Mouse (Mus musculus) kidney, embryonic 14.5 days (tissue): ENCODE measurements around the gene Neurl2. TPM values are rescaled to one million over a fixed set of nuclear protein-coding genes. Genes with fewer than 3 reads are reported as not detected.
"Not testable (repeated sequence)": the region's sequence is repeated elsewhere in the genome, so short reads cannot be mapped to it uniquely, and the experiment has no call there.

ENCODE experiments used
- ATAC-seq: fragments of 200-750 bp; cut with Nextera tagmentation; 2 replicates; pipeline ENCODE4 v1.8.0; 2017; ENCODE audit warnings: moderate number of reproducible peaks, mild to moderate bottlenecking, moderate TSS enrichment, moderate library complexity; ENCODE audit not compliant: low FRiP score, low TSS enrichment
- H3K27ac ChIP-seq: fragments of 300-500 bp; sonication (generic); 2 replicates; pipeline ENCODE4 v1.5.1; 2014; ENCODE audit warnings: low read depth, mild to moderate bottlenecking, low read length, moderate library complexity, mixed read lengths
- H3K27me3 ChIP-seq: fragments of 300-500 bp; sonication (generic); 2 replicates; pipeline ENCODE4 v1.6.1; 2014; ENCODE audit warnings: mild to moderate bottlenecking, low read length; ENCODE audit not compliant: control insufficient read depth, insufficient read depth
- H3K36me3 ChIP-seq: fragments of 300-500 bp; sonication (generic); 2 replicates; pipeline ENCODE4 v1.6.1; 2014; ENCODE audit warnings: low read length, mixed read lengths; ENCODE audit not compliant: control insufficient read depth, insufficient read depth
- H3K4me1 ChIP-seq: fragments of 300-500 bp; sonication (generic); 2 replicates; pipeline ENCODE4 v1.6.1; 2014; ENCODE audit warnings: low read length, mixed read lengths; ENCODE audit not compliant: control insufficient read depth, insufficient read depth
- H3K4me2 ChIP-seq: fragments of 300-500 bp; sonication (generic); replicated peaks from 2 replicates; pipeline ENCODE4 v1.6.1; 2014; ENCODE audit warnings: low read depth, mild to moderate bottlenecking, low read length
- H3K4me3 ChIP-seq: fragments of 300-500 bp; sonication (generic); 2 replicates; pipeline ENCODE4 v1.5.1; 2014; ENCODE audit warnings: mild to moderate bottlenecking, low read length
- H3K9ac ChIP-seq: fragments of 300-500 bp; sonication (generic); 2 replicates; pipeline ENCODE4 v1.6.1; 2014; ENCODE audit warnings: low read depth, mild to moderate bottlenecking, low read length, moderate library complexity
- H3K9me3 ChIP-seq: fragments of 300-500 bp; sonication (generic); 2 replicates; pipeline ENCODE4 v1.6.1; 2016; ENCODE audit warnings: low read length; ENCODE audit not compliant: control insufficient read depth
- WGBS: fragments of 180-500 bp; shearing (Covaris S2); extraction: QIAGEN DNeasy Blood & Tissue Kit; methylation state at CpG from one replicate; pipeline ENCODE4 v1.1.7; 2014; 5-methylcytosine and 5-hydroxymethylcytosine counted together
- polyA plus RNA-seq: library from polyadenylated mRNA; unstranded; fragments of >200 nt; fragmentation: Nextera tagmentation; extraction: Ambion mirVana; gene quantifications from 2 replicates; pipeline ENCODE4 v1.2.1, GENCODE M21; 2014

Neurl2 gene
- polyA plus RNA-seq: 6.0 and 6.6 TPM in 2 replicates

- peak within 1 kb of the TSS; percentile 83 for H3K27ac ChIP-seq
- H3K4me1 ChIP-seq: peaks cover 11% of the 10 kb centered on the region
- under 1% methylated on average over 31 of the region's 31 CpGs for WGBS
- H3K36me3 ChIP-seq: peaks cover 27% of the 10 kb centered on the region
- H3K9me3 ChIP-seq: no peaks in the 10 kb centered on the region
- H3K9ac ChIP-seq: peak within 1 kb of the TSS; percentile 63
- H3K4me3 ChIP-seq: peak within 1 kb of the TSS; percentile 63
- no peaks in the 10 kb centered on the region for H3K27me3 ChIP-seq
- peak; percentile 68 for ATAC-seq
- H3K4me2 ChIP-seq: peak within 1 kb of the TSS; percentile 95
These were observed at the start of gene Neurl2 for GRCm38 (mm10) chr2:164833314-164833959. TSS of gene Neurl2 (minus strand) at chr2:164833456.

DNA sequence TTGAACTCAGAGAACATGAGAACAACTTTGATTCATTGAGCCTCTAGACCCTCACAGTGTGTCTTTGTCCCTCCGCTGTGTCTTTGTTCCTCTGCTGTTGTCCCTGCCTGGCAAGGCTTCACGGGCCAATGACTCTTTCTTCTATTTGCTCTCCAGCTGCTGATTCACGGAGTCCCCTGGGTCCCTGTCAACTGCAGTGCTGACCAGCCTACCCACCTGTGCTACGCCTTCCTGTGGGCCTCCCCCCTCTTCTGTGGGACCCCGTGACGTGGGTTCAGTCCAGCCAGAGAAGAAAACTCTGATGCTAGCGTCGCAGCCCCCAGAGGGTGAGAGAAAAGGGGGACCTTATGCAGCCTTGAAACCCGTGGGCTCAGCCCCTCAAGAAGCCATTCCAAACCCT lies 49.4 kb upstream of the Neurl2 start:
- no peak for ATAC-seq
- 52% methylated on average over 9 of the region's 9 CpGs for WGBS
- no peaks in the 10 kb centered on the region for H3K27me3 ChIP-seq
- peaks cover 41% of the 10 kb centered on the region for H3K36me3 ChIP-seq
- no peaks in the 10 kb centered on the region for H3K9me3 ChIP-seq
- no peak overlapping the region for H3K9ac ChIP-seq
- no peak overlapping the region for H3K4me3 ChIP-seq
- H3K4me2 ChIP-seq: no peak overlapping the region
- 0 out of 2 replicates have a peak overlapping the region, but pooled peaks have one; percentile 17 for H3K27ac ChIP-seq
- peaks cover 15% of the 10 kb centered on the region; the same call in 1 of the 2 replicates for H3K4me1 ChIP-seq

DNA sequence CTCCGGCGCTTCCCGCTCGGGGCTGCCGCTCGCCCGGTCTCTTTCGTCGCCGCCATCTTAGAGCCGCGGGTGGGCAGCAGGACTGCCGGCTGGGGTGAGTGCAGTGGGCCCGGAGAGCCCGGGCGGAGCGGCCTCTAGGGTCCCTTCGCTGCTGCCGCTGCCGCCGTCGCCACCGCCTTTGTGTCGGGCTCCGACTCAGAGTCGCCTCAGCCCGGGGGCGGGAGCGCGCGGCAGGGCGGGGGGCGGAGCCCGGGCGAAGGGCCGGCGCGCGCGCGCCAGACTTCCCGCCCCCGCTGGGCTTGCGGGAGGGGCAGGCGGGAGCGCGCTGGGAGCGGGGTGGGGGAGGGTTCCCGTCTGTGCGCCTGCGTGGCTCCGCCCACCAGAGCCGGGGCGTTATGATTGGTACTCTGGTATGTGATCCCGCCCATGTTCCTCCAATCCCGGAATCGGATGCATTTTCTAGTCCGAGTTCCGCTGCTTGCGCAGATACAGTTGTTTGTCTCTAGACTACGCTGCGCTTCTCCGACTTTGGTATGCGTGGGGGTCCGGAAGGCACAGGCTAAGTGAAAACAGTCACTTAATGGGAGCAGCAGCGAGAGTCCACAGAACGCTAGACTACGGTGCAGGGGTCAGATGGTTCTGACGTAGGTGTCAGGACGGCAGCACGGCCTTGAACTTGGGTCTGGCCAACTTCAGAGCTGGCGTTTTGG lies 46.5 kb upstream of the Neurl2 start:
- H3K27me3 ChIP-seq: no peaks in the 10 kb centered on the region
- H3K27ac ChIP-seq: peak overlapping the region; percentile 100
- peak overlapping the region; percentile 94 for H3K4me2 ChIP-seq
- peaks cover 18% of the 10 kb centered on the region for H3K4me1 ChIP-seq
- H3K4me3 ChIP-seq: peak overlapping the region; percentile 96
- peaks cover 15% of the 10 kb centered on the region for H3K36me3 ChIP-seq
- H3K9me3 ChIP-seq: no peaks in the 10 kb centered on the region
- peak overlapping the region; percentile 100 for H3K9ac ChIP-seq
- WGBS: under 1% methylated on average over 69 of the region's 72 CpGs
- ATAC-seq: peak; percentile 83

DNA sequence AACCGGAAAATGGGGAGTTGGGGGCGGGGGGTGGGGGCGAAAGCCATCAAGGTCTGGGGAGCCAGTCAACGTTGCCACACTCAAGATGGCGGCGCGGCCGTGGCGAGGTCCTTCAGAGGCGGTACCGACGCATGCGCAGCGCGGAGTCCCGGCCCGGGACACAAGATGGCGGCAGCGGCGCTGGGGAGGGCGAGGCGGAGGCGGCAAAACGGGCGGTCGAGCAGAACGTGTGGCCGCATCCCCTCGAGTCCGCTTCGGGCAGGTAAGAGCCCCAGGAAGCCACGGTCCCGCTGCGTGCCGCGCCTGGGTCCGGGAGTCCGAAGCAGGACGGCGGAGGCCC lies 45.9 kb upstream of the Neurl2 start, which contains the start of gene Pcif1:
Gene Pcif1, plus strand, starts transcription at position 77 of the 340 bp plus-strand sequence.
- Histone ChIP-seq H3K9me3 (no peaks in the 10 kb centered on the region), H3K27ac (peak within 1 kb of the TSS; percentile 100), H3K4me2 (peak within 1 kb of the TSS; percentile 94), H3K4me1 (peaks cover 23% of the 10 kb centered on the region), H3K36me3 (peaks cover 12% of the 10 kb centered on the region), H3K9ac (peak within 1 kb of the TSS; percentile 100), H3K4me3 (peak within 1 kb of the TSS; percentile 96), H3K27me3 (no peaks in the 10 kb centered on the region)
- under 1% methylated on average over 40 of the region's 40 CpGs for WGBS
- peak; percentile 75 for ATAC-seq

GRCm38 (mm10) chr2:164878509-164879227 lies 45.4 kb upstream of the Neurl2 start:
- H3K9ac ChIP-seq: peak overlapping the region; percentile 100
- under 1% methylated on average over 28 of the region's 28 CpGs for WGBS

DNA sequence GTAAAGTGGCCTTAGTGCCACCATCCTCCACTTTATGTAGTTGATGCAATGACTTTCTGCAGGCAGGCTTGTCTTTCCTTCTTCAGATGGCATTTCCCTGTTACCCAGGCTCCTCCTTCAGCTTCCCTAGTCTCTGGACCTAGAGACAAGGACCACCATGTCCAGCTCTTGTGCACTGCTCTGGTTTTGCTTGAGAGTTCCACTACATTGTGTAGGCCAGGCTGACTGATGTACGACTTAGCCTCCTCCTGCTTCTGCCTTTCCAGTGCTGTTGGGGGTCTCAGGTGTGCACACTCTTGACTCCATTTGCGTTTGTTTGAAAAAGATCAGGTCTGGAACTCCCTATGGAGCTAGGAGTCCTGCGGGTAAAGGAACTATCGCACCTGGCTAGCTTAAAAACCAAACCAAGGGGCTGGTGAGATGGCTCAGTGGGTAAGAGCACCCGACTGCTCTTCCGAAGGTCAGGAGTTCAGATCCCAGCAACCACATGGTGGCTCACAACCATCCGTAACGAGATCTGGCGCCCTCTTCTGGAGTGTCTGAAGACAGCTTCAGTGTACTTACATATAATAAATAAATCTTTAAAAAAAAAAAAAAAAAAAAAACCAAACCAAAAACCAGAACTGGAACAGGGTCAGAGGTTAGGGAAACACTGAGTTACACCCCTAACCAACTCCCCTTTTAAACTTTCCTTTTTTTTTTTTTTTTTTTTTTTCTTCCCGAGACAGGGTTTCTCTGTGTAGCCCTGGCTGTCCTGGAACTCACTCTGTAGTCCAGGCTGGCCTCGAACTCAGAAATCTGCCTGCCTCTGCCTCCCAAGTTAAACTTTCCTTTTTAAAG lies 44.3 kb upstream of the Neurl2 start:
- not testable (repeated sequence) for H3K9ac ChIP-seq, ATAC-seq, H3K27ac ChIP-seq, H3K36me3 ChIP-seq, H3K9me3 ChIP-seq, H3K27me3 ChIP-seq
- WGBS: 75% methylated on average over 10 of the region's 11 CpGs
- Histone ChIP-seq H3K4me1 (peaks cover 30% of the 10 kb centered on the region), H3K4me2 (peak overlapping the region; percentile 94), H3K4me3 (peak overlapping the region; percentile 96)

More at GRCm38 (mm10) chr2:164878509-164879227, 45.4 kb upstream of the Neurl2 start:
- H3K4me3 ChIP-seq: peak overlapping the region; percentile 96
- peak overlapping the region; percentile 94 for H3K4me2 ChIP-seq
- peaks cover 7% of the 10 kb centered on the region; the same call in 1 of the 2 replicates for H3K36me3 ChIP-seq
- H3K4me1 ChIP-seq: peaks cover 28% of the 10 kb centered on the region
- peak; percentile 29 for ATAC-seq
- no peaks in the 10 kb centered on the region for H3K9me3 ChIP-seq
- peak overlapping the region; percentile 100 for H3K27ac ChIP-seq
- no peaks in the 10 kb centered on the region for H3K27me3 ChIP-seq

GRCm38 (mm10) chr2:164875648-164876047 lies 42.4 kb upstream of the Neurl2 start:
- H3K27me3 ChIP-seq, ATAC-seq, H3K9ac ChIP-seq, H3K36me3 ChIP-seq, H3K9me3 ChIP-seq, H3K4me2 ChIP-seq, H3K4me3 ChIP-seq: not testable (repeated sequence)
- Histone ChIP-seq H3K4me1 (peaks cover 26% of the 10 kb centered on the region), H3K27ac (peak overlapping the region; percentile 79; the same call in 1 of the 2 replicates)
- 56% methylated on average over 2 of the region's 2 CpGs for WGBS

GRCm38 (mm10) chr2:164874239-164874769 lies 41.0 kb upstream of the Neurl2 start:
- Histone ChIP-seq H3K4me3 (no peak overlapping the region), H3K4me1 (peaks cover 20% of the 10 kb centered on the region), H3K9ac (no peak overlapping the region), H3K9me3 (no peaks in the 10 kb centered on the region), H3K27ac (peak overlapping the region; percentile 79), H3K27me3 (no peaks in the 10 kb centered on the region), H3K36me3 (peaks cover 4% of the 10 kb centered on the region; the same call in 1 of the 2 replicates), H3K4me2 (no peak overlapping the region)
- WGBS: 5% methylated on average over 1 of the region's 1 CpGs
- peak; percentile 53 for ATAC-seq
